Mouse (Mus musculus): ENCODE results near the gene Ccdc142.

Gene Ccdc142

DNA sequence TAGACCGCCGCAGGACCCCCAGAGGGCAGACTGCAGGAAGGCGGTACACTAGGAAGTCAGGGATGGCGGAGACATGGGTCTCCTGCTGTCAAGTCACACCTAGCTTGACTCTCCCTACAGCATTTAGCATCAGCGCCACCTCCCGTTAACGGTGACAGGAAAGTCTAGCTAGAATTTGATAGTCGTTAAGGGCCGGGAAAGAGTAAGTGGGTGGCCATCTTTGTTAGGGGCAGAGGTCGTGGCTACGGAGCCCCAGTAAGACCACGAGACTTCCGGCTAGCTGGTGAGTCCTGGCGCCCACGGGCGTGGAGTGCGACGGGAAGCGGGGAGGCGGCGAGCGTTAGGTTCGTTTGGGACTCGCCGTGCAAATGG lies at the start of gene Ccdc142, which contains the start of gene Gm42688:
Gene Ccdc142 (plus strand): TSS at position 286 of the 372 bp plus-strand sequence.
Gene Gm42688 (plus strand): TSS at position 302 of the 372 bp plus-strand sequence.
- peak; percentile 97 for DNase-seq

DNA sequence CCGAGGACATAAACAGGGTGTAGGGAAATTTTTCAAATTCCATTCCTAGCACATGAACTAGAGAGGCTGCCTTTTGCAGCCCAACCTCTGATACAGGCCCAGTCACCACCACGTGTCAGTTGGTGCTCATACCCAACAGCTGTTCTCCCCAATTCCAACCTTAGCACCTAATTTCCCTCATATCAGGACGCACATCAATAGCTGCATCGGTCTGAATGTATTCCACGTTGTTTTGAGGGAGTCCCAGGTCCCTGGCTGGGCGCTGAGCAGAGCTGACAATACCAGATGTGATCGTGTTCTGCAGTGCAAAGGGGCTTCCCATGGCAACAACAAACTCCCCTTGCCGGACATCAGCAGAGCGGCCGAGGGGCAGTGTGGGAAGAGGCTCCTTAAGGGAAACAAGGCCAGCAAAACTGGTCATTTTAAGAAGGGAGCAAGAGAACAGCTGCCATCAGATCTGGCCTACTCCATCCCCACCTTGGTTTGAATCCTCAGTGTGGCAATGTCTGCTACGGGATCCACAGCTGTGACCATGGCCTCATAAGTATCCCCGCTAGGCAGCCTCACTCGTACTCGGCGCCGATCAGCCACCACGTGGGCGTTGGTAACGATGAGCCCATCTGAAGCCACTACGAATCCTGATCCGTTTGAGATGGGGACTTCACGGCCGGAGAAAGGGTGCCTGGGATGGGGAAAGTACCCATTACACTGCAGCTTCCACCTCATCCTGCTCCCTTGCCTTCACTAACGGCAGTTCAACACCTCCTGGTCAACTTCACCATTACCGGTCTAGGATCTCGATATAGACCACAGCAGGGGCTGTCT lies 48.1 kb upstream of the Ccdc142 start:
- no peak for DNase-seq

DNA sequence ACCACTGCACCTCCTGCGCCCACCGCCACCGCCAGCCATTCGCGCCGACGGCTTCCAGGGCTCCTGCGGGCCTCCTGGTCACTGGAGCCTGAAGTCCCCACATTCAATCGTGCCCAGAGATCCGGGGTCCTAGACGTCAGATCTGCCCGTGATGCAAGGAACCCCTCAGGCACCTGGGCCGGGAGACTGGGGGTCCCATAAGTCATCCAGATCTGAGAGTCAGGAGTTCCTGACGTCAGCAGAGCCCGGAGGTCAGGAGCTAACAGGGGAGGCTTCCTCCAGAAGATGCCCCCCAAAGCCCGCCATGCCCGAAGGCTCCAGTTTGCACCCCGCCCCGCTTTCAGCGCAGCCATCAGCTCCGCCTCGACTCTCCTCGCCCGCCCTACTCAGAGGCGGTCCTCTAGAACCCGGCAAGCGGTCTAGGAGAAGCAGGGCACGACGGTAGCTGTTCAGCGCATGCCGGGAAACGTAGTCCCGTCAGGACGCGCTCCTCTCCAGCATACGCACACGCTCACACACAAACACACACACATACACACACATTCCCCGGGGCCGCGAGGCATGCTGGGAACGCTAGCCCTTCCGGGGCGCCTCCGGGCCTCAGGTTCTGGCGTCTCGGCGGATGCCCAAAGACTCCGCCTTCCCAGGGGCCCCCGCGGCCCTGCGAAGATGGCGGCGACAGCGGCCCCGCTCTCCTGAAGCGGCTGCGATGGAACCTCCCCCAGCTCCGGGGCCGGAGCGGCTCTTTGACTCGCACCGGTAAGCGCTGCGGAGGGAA lies 47.1 kb upstream of the Ccdc142 start, which contains the start of gene Aup1:
Gene Aup1 (plus strand): TSS at position 448 of the 778 bp plus-strand sequence.
- DNase-seq, result peak; percentile 98

DNA sequence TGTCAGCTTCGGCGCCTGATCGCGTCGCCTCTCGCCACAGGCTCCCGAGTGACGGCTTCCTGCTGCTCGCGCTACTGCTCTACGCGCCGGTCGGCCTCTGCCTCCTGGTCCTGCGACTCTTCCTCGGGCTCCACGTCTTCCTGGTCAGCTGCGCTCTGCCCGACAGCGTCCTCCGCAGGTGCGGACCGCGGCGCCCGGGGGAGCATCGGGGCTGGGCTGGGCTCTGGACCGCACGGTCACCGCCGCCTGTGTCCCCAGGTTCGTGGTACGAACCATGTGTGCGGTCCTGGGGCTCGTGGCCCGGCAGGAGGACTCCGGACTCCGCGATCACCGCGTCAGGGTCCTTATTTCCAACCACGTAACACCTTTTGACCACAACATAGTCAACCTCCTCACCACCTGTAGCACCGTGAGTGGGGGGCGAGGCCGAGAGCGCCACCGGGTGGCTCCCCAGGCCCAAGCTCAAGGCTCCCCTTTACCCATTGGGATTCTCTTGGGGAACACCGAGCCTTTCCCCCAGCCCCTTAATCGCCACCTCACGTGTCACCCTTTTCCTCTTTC lies 46.5 kb upstream of the Ccdc142 start, which contains the start of gene Htra2:
Gene Htra2 (minus strand): TSS at position 403 of the 561 bp plus-strand sequence.
- peak; percentile 51 for DNase-seq

DNA sequence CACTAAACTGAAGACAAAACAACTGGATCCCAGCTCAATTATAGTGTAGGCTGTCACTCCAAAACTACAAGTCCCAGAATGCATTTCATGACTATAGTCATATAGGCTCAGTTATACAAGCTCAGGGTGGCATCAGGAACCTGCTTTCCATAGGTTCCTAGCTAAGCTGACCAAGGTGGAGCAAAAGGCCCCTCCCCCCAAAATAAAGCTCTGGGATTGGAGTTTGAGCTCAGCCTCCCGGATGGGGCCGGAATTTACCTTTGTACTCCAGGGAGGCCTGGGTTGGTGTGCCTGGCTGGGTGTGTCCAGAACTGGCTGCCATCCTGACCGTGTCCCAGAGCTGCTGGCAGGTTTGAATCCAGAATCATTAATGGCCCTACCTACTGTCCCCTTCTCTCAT lies 43.6 kb upstream of the Ccdc142 start, which contains the start of gene Dqx1:
Gene Dqx1 (plus strand): TSS at position 55 of the 400 bp plus-strand sequence.
- DNase-seq, result peak; percentile 92

DNA sequence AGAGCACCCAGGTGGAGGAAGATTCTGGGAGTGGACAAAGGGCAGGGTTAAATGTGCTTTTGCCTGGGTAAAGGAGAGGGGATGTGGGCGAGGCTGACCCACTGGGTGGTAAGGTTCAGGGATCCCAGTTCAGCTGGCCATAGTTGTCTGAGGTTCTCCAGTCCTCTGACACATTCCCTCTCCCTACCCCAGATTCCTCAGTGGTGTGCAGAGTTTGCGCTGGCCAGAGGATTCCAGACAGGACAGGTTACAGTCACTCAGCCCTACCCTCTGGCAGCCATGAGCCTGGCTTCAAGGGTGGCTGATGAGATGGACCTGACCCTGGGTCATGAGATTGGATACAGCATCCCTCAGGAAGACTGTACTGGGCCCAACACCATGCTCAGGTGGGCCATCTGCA lies 42.7 kb upstream of the Ccdc142 start:
- DNase-seq, result no peak

DNA sequence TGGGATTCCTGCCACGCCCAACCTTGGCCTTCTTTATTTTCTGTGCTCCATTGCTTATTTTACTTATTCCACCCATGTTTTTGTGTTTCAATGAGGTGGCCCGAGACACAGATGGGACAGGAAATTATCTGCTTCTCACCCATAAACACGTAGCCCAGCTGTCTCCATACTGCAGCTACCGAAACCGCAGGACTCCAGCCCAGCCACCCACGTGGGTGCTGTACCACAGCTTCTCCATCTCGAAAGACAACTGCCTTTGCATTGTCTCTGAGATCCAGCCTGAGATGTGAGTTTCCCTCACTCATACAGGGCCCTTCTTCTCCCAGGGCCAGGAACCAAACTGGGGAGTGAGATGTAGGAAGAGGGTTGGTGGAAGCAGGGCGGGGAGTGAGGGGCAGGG lies 35.4 kb upstream of the Ccdc142 start:
- no peak for DNase-seq

DNA sequence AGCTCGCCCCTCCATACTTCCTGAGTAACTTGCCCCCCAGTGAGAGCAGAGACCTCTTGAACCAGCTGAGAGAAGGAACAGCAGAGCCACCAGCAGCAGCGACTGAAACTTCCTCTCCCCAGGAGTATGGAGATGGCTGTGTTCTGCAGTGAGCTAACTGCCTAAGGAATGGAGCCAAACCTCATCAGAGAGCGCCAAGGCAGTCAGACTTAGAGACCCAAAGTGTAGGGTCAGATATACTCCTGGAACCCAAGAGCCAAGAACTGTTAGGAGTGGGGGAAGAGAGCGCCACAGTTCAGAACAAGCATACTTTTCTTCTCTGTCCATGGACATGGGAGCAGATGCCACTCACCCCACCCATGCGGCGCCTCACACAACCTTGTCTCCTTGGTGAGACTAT lies 35.0 kb upstream of the Ccdc142 start:
- no peak for DNase-seq

DNA sequence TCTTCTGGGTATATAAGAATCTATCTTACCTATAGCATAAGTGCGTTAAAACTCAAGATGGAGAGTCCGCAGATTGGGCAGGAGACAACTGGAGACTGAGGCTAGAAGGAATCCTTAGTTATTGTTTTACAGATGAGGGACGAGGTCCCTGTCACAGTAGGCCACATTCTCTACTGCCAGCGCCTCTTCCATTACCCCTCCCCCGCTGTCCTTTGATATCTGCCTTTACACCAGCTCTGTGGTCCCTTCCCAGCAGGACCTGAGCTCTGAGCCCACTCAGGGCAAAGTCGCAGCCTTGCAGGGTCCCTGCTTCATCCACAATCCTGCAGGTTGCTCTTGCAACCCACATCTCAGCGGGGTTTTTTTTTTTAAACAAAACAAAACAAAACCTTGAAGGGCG lies 33.2 kb upstream of the Ccdc142 start:
- DNase-seq, result no peak

DNA sequence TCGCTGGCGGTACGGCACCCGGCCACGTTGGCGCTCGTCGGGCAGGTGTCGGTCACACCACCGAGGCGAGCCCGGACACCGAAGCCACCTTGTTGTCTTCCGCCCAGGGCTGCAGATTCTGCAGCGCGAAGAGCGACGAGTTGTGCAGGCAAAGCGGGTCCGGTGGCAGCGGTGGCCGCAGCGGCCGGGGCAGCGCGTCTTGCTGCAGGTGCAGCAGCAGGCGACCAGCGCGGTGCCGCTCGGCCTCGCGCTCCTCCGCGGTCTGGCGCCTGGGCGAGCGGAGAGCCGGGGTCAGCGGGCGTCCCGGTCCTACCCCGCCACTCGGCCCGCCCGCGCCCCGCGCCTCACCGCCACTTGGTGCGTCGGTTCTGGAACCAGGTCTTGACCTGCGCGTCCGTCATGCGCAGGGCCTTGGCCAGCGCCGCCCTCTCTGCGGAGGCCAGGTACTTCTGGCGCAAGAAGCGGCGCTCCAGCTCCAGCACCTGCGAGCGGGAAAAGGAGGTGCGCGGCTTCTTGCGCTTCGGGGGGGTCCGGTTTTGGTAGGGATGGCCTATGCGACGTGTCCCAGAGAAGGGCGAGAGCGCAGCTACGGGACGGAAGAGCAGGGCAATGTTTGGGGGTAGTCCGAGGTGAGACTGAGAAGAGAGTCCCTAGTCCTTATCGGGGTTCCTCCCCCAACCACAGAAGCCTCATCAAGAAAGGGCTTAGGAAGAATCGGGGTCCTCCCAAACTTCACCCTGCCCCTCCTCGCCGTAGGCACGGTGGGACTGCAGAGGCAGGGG lies 32.5 kb upstream of the Ccdc142 start:
- no peak for DNase-seq

DNA sequence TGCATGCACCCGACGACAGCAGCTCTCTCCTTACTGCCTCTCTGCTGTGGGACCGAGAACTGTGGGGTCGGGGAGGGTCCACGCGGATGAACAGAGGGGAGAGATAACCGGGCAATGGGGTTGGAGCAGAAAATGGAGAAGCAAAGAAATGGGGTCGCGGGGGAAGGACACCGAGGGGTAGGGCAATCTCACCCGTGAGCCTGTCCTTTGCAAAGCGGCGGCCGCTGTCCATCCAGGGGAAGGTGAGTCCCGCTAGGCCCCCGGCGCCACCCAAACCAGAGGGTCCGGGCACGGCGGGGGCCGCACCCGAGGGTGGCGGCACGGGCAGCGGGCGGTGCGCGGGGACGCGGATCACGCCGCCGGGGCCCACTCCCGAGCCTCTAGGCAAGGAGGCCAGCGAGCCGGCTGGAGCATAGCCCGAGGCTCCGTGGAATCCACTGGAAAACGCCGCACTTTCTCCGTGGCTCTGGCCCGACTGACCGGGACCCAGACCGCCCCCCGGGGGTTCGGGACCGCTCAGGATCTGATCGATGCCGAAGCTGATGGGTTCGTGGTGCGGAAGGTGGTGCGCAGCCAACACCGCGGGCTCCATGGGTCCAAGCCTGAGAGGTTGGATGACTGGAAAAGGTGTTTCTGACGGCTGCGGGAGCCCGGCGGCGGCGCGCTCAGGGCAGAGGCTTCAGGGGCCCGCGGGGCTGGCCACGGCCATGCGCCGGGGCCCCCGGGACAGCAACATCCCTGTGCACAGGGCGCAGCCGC lies 31.7 kb upstream of the Ccdc142 start:
- DNase-seq, result no peak

DNA sequence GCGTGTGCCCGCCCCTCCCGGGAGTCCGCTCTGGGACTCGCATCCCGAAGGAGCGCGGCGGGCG lies 31.3 kb upstream of the Ccdc142 start, which contains the start of gene Tlx2:
Gene Tlx2 (minus strand): TSS at position 47 of the 64 bp plus-strand sequence.
- DNase-seq, result no peak

DNA sequence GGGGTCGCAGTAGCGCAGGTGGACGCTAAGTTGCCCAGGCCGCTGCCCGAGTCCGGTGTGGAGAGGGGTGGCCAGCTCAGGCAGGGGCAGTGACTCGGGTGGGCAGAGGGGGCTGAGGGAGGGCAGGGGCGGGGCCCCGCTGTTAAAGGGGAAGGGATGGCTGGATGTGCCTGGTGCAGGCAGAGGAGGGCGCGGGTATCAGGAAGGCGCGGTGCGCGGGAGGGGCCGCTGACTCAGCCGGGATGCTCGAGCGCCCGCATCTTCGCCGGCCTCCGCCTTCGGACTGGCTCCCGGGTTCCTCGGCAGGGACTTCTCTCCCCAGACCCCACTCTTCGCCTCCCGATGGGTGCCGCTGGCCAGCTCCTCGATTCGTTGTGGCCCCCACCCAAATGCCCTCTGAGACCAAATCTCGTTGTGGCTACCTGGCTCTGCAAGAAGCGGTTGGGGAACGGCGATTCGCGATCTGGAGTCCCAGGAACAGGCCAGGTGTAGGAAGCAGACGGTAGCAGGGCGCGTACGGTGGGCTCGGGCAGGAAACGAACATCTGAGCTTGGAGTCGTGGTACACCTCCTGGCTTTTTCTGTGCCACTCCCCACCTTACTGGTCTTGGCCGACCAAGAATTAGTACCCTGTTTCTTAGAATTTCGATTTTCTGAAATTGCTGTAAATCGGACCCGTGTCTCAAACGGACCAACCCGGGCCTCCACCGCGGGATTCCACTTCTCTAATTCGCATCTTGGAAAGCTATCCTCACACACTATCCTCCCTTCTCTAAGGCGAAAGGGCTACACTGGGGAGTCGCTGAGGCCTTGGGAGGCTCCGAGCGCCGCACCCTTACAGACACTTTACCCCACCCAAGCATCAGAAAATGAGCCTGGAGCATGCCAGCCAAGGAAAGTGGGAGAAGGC lies 30.8 kb upstream of the Ccdc142 start:
- DNase-seq, result no peak

DNA sequence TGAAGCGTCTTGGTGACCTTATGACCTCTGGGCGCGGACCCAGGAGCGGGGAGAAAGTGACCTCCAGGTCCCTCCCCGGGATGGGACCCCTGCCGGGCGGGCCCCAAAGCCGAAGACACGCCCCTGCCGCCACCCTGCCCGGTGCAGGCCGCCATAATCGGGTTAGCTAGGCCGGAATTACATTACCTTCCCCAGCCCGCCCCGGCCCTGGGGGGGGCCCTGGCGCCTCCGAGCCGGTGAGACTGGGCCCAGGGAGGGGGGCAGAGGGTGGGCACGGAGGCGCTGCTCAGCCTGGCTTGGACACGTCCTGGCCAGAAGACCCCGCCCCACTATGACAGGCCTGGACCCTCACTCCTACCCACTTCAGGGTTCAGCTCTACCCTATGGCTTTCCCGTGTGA lies 30.2 kb upstream of the Ccdc142 start:
- no peak for DNase-seq

DNA sequence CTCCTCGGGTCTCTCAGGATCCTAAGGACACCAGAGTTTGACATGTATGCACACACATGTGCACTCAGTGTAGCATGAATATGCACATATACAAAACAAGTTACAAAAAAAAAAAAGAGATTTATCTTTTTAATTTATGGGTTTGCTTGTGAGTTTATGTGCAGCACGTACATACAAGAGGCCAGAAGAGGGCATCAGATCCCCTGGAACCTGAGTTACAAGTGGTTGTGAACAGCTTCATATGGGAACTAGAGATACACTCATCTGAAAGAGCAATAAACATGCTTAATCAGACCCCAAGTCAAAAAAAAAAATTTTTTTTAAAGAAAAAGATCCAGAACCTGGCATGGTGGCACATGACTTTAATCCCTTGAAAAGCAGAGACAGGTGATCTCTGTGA lies 26.4 kb upstream of the Ccdc142 start:
- peak; percentile 38 for DNase-seq

DNA sequence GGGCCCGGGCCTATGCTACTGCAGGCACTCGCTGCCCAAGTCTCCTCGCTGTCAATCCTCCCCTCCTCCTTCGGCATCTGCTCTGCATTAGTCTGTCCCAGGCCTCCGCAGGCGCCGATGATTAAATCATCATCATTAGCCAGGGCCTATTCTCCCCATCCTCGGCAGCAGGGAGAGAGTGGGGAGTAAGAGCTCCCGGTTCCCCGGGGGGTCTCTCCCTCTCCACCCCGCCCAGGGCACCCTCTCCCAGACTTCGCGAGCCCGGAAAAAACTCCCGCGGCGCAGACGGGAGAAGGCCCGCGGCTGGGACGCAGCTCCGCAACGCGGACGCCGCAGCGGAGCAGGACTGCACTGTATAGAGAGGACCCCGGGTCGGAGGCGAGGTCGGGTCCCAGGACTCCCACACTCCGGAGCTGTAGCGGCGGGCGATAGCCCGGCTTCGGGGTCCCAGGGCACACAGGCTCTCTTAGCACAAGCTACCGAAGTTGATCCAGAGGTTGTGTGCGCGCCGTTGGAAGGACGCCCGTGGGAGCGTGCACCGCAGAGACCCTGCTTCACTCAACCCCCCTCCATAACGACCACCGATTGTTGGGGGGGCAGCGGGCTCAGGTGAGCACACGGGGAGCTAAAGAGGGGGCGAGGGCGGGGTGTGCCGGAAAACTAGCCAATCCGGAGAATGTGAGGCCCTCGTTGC lies 23.6 kb upstream of the Ccdc142 start, which contains the start of gene Pcgf1:
Gene Pcgf1 (plus strand): TSS at position 240 of the 694 bp plus-strand sequence.
- DNase-seq, result peak; percentile 46

DNA sequence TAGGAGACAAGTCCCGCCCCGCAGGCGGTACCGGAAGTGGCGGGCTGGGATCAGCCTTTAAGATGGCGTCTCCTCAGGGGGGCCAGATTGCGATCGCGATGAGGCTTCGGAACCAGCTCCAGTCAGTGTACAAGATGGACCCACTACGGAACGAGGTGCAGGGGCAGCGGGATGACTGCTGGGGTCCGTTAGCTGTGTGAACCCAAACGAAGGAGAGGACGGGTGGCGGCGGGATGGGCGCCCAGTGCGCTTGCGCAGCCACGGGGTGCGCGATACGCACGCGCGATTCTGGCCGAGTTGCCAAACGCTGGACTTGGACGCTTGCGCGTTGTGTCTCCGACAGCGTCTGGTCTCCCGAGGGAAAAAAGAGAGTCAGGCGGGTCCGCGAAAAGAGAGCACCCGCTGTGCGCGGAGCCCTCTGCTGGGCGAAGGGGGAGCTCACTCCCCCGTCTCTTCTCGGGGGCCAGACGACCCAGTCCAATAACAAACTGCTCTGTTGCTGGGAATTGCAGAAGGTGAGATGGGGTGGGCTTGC lies 23.0 kb upstream of the Ccdc142 start:
- DNase-seq, result peak; percentile 100

DNA sequence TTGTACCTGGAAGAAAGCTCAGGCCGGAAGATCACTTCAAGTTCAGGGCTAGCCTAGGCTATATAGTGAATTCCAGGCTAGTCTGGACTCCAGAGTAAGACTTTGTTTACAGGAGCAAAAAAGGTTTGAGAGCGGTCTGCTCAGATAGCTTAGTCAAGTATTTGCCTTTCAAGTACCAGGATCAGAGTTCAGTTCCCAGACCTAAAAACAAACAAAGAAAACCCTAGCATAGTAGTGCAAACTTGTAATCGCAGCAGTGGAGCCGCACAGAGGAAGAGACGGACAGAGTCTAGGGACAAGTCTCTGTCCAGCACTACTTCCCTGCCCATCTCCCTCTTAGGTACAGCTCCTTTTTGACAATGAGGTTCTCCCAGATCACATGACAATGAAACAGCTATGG lies 21.2 kb upstream of the Ccdc142 start:
- DNase-seq, result no peak

DNA sequence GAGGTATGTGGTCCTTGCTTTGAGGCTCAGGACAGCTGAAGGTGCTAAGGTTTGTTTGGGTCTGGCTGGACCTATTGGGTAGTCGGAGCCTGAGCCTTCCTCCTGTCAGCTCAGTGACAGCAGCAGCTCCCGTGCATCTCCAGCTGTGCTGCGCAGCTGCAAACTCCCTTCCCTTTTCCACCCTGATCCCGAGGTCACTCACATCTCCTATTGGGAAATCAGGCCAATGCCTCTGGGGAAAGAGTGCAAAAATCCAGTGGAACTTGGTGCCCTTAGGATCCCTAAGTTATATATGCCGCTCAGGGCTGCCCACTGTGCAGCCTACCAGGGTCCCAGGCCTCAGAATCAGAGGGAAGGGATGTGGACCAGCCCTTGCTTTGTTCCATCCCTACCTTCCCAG lies 17.9 kb upstream of the Ccdc142 start:
- DNase-seq, result no peak

DNA sequence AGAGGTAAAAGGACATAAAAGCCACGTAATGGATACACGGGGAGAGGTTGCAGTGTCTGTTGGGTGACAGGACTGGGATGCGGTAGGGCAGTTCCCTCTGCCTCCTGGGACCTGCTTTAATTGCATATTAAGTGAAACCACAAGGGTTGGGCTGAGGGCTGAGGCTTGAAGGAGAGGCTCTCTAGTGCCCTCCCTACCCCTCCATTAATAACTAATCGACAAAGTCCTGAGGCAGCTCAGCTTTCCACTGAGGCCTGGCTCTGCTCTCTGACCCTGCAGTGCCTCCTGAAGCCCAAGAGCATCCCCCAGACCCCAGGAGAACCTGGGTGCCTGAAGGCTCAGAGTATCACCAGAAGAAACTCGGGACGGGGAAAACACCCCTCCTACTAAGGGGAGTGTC lies 16.9 kb upstream of the Ccdc142 start:
- DNase-seq, result peak; percentile 39
